Mouse (Mus musculus) neural tube, embryonic 11.5 days (tissue): ENCODE data around the gene Nr2f1. TPM values are rescaled to one million over a fixed set of nuclear protein-coding genes. Genes with fewer than 3 reads are reported as not detected.

Experiments
- ATAC-seq: fragments of 200-750 bp; cut with Nextera tagmentation; 2 replicates; pipeline ENCODE4 v1.8.0; 2017; ENCODE audit warnings: moderate number of reproducible peaks, mild to moderate bottlenecking, moderate TSS enrichment, moderate library complexity; ENCODE audit not compliant: insufficient read depth, low FRiP score, low TSS enrichment
- DNase-seq: peaks from one replicate; pipeline ENCODE4 v3.0.0-alpha.2; 2015; ENCODE audit warnings: low spot score
- H3K27ac ChIP-seq: fragments of 300-500 bp; sonication (generic); 2 replicates; pipeline ENCODE4 v1.5.1; 2014; ENCODE audit warnings: low read depth, mild to moderate bottlenecking, low read length
- H3K27me3 ChIP-seq: fragments of 300-500 bp; sonication (generic); 2 replicates; pipeline ENCODE4 v1.6.1; 2014; ENCODE audit warnings: mild to moderate bottlenecking, low read length, mixed read lengths; ENCODE audit not compliant: control insufficient read depth, insufficient read depth
- H3K36me3 ChIP-seq: fragments of 300-500 bp; sonication (generic); 2 replicates; pipeline ENCODE4 v1.6.1; 2014; ENCODE audit warnings: mild to moderate bottlenecking, low read length, moderate library complexity, mixed read lengths; ENCODE audit not compliant: control insufficient read depth, insufficient read depth
- H3K4me1 ChIP-seq: fragments of 300-500 bp; sonication (generic); 2 replicates; pipeline ENCODE4 v1.6.1; 2014; ENCODE audit warnings: low read length, mixed read lengths; ENCODE audit not compliant: control insufficient read depth, insufficient read depth
- H3K4me2 ChIP-seq: fragments of 300-500 bp; sonication (generic); 2 replicates; pipeline ENCODE4 v1.6.1; 2014; ENCODE audit warnings: low read depth, mild to moderate bottlenecking, moderate library complexity
- H3K4me3 ChIP-seq: fragments of 300-500 bp; sonication (generic); 2 replicates; pipeline ENCODE4 v1.5.1; 2014; ENCODE audit warnings: low read depth, low read length
- H3K9ac ChIP-seq: fragments of 300-500 bp; sonication (generic); 2 replicates; pipeline ENCODE4 v1.6.1; 2014; ENCODE audit warnings: mild to moderate bottlenecking, low read length
- H3K9me3 ChIP-seq: fragments of 300-500 bp; sonication (generic); 2 replicates; pipeline ENCODE4 v1.6.1; 2016; ENCODE audit warnings: low read length; ENCODE audit not compliant: control insufficient read depth
- WGBS: fragments of 180-500 bp; shearing (Covaris S2); extraction: QIAGEN DNeasy Blood & Tissue Kit; methylation state at CpG from one replicate; pipeline ENCODE4 v1.1.7; 2014; 5-methylcytosine and 5-hydroxymethylcytosine counted together
- polyA plus RNA-seq: library from polyadenylated mRNA; unstranded; fragments of >200 nt; fragmentation: Nextera tagmentation; extraction: Ambion mirVana; gene quantifications from 2 replicates; pipeline ENCODE4 v1.2.1, GENCODE M21; 2014

Nr2f1 gene
- polyA plus RNA-seq, 1 experiment from 2014 or later = 61.2 TPM

DNA sequence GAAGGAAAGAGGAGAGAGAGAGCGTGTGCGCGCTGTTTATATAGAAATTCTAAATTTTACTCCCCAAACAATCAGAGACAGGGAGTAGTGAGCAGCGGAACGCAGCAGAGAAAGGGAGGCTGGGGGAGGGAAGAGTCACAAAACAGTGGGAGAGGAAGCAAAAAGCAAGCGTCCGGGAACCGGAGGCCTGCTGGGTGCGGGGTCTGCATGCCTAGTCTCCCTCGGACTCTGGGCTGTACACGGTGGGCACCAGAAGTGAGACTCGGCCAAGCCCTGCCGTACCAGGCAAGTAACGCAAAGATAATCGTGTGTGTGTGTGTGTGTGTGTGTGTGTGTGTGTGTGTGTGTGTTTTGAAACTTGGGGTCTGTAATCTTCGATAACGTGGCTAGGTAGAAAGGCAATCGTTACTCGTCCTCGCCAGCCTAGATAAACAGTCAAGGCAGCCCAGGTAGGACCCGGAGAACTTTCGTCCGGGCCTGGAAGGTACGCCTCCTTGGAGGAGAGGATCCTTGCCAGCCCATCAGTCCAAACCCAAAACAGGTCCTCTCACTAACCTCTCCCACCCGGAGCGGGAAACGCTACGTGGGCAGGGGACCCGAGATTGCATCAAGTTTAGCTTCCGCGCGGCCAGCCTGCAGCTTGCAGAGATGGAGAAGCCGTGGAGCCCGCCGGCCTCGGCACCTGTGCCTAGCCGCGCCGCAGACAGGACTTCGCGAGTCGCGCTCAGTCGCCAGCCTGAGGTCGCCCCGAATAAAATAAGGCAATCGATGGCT is 3.2 kb upstream of the Nr2f1 start:
- peak overlapping the region; percentile 77 for H3K4me2 ChIP-seq
- H3K9me3 ChIP-seq = no peaks in the 10 kb centered on the region
- no peak for ATAC-seq
- peak; percentile 61 for DNase-seq
- 0% methylated on average over 47 of the region's 47 CpGs for WGBS
- peak overlapping the region; percentile 97 for H3K27ac ChIP-seq
- H3K9ac ChIP-seq = peak overlapping the region; percentile 94
- peaks cover 20% of the 10 kb centered on the region for H3K4me1 ChIP-seq
- H3K36me3 ChIP-seq = no peaks in the 10 kb centered on the region
- no peaks in the 10 kb centered on the region for H3K27me3 ChIP-seq
- peak overlapping the region; percentile 98 for H3K4me3 ChIP-seq

DNA sequence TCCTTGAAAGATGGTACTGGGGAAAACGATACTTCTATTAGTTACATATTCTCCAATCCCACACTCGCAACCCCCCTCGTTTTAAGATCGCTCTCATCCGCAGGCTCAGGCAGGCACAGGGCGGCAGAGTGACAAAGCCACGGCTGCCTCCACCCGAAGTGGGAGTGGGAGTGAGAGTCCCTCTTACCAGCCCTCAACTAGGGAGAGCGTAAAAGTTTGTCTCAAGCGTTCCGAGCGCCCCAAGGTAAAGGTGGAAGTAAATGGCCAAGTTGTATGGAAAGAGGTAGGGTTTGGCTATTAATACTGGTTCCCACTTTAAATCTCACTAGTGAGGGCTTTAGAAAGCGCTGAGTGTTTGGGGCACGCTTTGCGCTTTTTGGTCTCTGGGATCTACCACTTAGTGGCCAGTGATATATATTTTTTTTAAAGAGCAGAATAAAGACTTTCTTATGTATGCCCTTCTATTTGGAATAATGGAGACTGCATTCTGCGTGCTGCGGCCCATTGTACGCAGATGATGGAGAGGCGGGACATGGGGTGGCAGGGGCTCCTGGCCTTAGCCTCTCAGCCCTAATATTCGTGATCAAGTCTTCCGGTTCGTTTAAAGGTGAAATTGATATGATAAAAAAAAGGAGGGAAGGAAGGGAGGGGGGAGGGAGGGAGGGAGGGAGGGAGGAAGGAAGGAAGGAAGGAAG is 2.5 kb upstream of the Nr2f1 start:
- H3K4me3 ChIP-seq = peak overlapping the region; percentile 98
- H3K9ac ChIP-seq = peak overlapping the region; percentile 94
- H3K36me3 ChIP-seq = no peaks in the 10 kb centered on the region
- H3K27me3 ChIP-seq = no peaks in the 10 kb centered on the region
- under 1% methylated on average over 22 of the region's 22 CpGs for WGBS
- peak overlapping the region; percentile 97 for H3K27ac ChIP-seq
- no peaks in the 10 kb centered on the region for H3K9me3 ChIP-seq
- H3K4me1 ChIP-seq = peaks cover 16% of the 10 kb centered on the region
- 0 out of 2 replicates have a peak, but pooled peaks have one; percentile 6 for ATAC-seq
- peak overlapping the region; percentile 77 for H3K4me2 ChIP-seq
- DNase-seq = peak; percentile 50

DNA sequence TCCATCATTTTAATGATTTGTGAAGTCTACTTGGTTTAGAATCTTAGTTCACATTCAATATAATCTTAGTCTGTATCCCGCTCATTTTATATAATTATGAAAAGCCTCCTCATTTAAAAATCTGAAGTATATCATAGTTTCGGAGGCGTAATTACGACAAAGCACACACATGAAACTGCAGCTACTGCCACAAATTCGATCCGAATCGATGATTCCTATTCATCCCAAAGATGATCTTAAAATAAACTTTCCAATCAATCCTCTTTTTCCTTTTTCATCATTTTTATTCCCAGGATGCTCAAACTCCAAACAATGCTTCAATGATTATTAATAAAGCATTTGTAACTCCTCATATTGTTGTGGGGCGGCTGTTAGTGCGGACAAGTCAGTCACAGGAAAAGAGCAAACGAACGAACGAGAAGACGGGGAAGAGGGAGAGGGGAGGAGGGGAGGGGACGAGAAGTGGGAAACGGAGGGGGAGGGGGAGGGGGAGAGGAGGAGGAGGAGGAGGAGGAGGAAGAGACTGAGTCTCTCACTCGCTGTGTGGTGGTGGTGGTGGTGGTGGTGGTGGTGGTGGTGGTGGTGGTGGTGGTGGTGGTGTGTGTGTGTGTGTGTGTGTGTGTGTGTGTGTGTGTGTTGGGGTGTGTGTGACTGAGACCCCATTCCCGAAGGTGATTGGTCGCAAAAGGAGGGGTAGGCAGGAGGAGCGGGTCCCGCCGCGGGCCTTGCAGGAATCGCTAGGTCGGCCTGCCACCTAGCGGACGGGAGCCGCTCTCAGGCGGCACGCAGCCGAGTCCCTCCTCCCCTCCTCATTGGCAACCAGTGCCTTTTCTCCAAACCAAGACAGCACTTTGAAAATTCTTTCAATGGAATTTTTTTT is 1.7 kb upstream of the Nr2f1 start:
- H3K4me2 ChIP-seq = peak overlapping the region; percentile 77
- no peaks in the 10 kb centered on the region for H3K27me3 ChIP-seq
- DNase-seq (peak; percentile 96), ATAC-seq (peak; percentile 35)
- H3K36me3 ChIP-seq = no peaks in the 10 kb centered on the region
- peak overlapping the region; percentile 97 for H3K27ac ChIP-seq
- peak overlapping the region; percentile 98 for H3K4me3 ChIP-seq
- H3K4me1 ChIP-seq = peaks cover 11% of the 10 kb centered on the region
- peak overlapping the region; percentile 94 for H3K9ac ChIP-seq
- WGBS = under 1% methylated on average over 23 of the region's 30 CpGs
- H3K9me3 ChIP-seq = no peaks in the 10 kb centered on the region

DNA sequence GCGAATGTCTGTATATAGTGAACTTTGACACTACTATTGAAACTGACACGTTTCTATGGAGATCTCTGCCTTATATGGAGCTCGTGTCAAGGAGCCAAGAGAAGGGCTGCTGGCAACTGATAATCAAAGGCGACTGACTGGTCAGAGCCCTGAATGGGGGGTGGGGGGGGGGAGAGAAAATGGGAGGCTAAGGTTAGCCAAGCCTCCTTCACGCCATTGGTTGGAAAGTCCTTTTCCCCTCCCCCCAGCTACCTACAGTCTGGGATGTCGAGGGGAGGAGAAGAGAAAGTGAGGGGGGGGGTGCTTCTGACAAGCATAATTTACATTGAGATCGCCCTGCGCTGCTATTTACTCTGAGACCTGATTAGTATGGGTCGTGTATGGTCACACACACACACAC is 850 bp upstream of the Nr2f1 start:
- H3K4me3 ChIP-seq = peak overlapping the region; percentile 98
- no peaks in the 10 kb centered on the region for H3K27me3 ChIP-seq
- H3K4me2 ChIP-seq = peak overlapping the region; percentile 41
- DNase-seq (peak; percentile 91), ATAC-seq (peak; percentile 54)
- H3K9ac ChIP-seq = peak overlapping the region; percentile 99; the same call in 1 of the 2 replicates
- H3K27ac ChIP-seq = peak overlapping the region; percentile 100
- H3K36me3 ChIP-seq = no peaks in the 10 kb centered on the region; the same call in 1 of the 2 replicates
- WGBS = 0% methylated on average over 8 of the region's 9 CpGs
- peaks cover 10% of the 10 kb centered on the region for H3K4me1 ChIP-seq
- H3K9me3 ChIP-seq = no peaks in the 10 kb centered on the region

DNA sequence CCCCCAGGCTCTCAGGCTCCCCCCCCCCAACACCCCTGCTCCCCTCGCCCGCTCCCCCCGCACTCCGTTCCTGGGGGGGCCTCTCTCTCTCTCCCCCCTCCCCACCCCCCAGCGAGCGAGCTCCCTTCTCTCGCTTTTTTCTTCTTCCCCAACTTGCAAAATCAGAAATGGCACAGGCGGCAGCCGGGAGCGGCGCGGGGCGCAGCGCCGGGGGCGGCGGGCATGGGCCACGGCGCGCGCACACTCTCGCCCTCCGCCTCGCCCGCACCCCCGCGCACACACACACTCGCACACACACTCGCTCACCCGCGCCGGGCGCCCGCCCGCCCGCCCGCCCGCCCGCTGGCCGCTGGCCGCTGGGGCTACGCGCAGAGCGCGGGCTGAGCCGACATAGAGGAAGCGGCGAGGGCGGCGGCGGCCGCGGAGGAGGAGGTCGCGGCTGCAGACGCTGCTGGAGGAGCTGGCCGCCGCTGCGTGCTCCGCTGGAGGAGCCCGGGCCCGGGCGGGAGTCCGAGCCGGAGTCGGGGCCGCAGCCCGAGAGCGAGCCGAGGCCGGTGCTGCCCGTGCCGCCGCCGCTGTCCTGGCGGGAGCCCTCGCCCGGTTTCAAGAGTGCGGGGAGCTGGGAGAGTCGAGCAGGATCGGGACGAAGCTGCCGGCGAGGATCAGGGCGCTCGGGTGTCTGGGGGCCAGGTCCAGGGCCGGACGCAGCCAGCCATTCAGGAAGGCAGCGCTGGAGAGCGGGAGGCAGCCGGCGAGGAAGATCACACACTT is 501 bp downstream of the Nr2f1 start:
- ATAC-seq = no peak
- peak overlapping the region; percentile 41 for H3K4me2 ChIP-seq
- peak overlapping the region; percentile 100 for H3K27ac ChIP-seq
- H3K4me3 ChIP-seq = peak overlapping the region; percentile 98
- peaks cover 5% of the 10 kb centered on the region; the same call in 1 of the 2 replicates for H3K36me3 ChIP-seq
- H3K9me3 ChIP-seq = no peaks in the 10 kb centered on the region
- H3K9ac ChIP-seq = peak overlapping the region; percentile 99
- under 1% methylated on average over 43 of the region's 92 CpGs for WGBS
- no peaks in the 10 kb centered on the region for H3K27me3 ChIP-seq
- peak; percentile 69 for DNase-seq
- H3K4me1 ChIP-seq = peaks cover 4% of the 10 kb centered on the region; the same call in 1 of the 2 replicates

DNA sequence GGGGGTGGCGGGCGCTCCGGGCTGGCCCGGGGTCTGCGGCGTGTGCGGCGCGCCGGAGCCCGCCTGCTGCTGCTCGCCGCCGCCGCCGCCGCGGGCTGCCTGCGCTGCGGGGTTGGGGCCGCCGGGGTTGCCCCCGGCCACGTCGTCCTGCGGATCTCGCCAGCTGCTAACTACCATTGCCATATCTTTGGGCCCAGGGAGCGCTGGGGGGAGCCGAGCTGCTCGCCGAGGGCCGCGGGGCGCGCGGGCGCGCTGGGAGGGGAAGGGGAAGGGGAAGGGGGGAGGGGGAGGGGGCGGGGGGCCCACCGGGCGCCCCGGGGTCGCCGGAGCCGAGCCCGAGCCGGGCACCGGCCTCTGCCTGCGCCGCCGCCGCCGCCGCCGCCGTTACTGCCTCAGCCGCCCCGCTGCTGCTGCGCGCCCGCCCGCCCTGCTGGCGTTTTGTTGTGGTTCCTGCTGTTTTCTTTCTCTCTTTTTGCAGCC is 1.1 kb downstream of the Nr2f1 start:
- Histone ChIP-seq H3K36me3 (peaks cover 5% of the 10 kb centered on the region; the same call in 1 of the 2 replicates), H3K9me3 (no peaks in the 10 kb centered on the region), H3K27me3 (no peaks in the 10 kb centered on the region), H3K4me1 (peaks cover 4% of the 10 kb centered on the region; the same call in 1 of the 2 replicates), H3K27ac (peak overlapping the region; percentile 100), H3K9ac (peak overlapping the region; percentile 99), H3K4me3 (peak overlapping the region; percentile 98), H3K4me2 (peak overlapping the region; percentile 41)
- DNase-seq (peak; percentile 61), ATAC-seq (no peak)
- 0% methylated on average over 27 of the region's 63 CpGs for WGBS

DNA sequence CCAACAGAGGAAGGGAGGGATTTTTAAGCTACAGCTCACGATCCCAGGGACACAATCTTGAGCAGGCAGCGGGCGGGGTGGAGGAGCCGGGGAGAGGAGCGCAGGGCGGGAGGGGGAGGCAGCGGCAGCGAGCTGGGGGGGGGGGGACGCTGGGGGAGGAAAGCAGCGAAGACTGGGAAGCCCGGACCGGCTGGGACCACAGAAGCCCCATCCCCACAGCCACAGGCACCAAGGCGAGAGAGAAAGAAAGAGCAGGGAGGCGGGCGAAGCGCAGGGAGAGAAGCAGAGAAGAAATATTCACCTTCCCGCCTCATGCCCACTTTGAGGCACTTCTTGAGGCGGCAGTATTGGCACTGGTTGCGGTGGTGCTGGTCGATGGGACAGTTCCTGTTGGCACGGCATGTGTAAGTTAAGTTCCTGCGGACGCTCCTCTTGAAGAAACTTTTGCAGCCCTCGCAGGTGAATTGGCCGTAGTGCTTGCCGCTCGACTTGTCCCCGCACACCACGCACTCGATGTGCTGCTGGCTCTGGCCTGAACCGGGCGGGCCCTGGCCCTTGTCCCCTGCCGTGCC is 1.7 kb downstream of the Nr2f1 start:
- Histone ChIP-seq H3K4me3 (peak overlapping the region; percentile 98), H3K27ac (peak overlapping the region; percentile 100), H3K27me3 (no peaks in the 10 kb centered on the region), H3K9ac (peak overlapping the region; percentile 99), H3K4me1 (peaks cover 9% of the 10 kb centered on the region), H3K36me3 (peaks cover 5% of the 10 kb centered on the region; the same call in 1 of the 2 replicates), H3K9me3 (no peaks in the 10 kb centered on the region), H3K4me2 (peak overlapping the region; percentile 41)
- WGBS = under 1% methylated on average over 32 of the region's 33 CpGs
- ATAC-seq (no peak), DNase-seq (peak; percentile 69)
